Mouse (Mus musculus) urinary bladder, postnatal 14 days (tissue): ENCODE measurements around the gene Tfe3.
A peak's percentile ranks its signal among the peaks of the same experiment; 100 is the strongest.
"Not testable (repeated sequence)": the region's sequence is repeated elsewhere in the genome, so short reads cannot be mapped to it uniquely, and the experiment has no call there.

Experiments used
- DNase-seq: peaks from one replicate; pipeline ENCODE4 v3.0.0; 2021; ENCODE audit warnings: low spot score

Tfe3 gene

GRCm38 (mm10) chrX:7762137-7762920 lies at the start of gene Tfe3:
TSS of gene Tfe3 (plus strand) at chrX:7762560.
- peak; percentile 93 for DNase-seq

- not testable (repeated sequence) for DNase-seq
Observed at GRCm38 (mm10) chrX:7713764-7714134, 48.6 kb upstream of the Tfe3 start.

GRCm38 (mm10) chrX:7714135-7714899 lies 48.0 kb upstream of the Tfe3 start, which contains the start of gene Wdr45:
TSS of gene Wdr45 (plus strand) at chrX:7714333.
- DNase-seq = peak; percentile 92

GRCm38 (mm10) chrX:7716058-7716457 lies 46.3 kb upstream of the Tfe3 start:
- not testable (repeated sequence) for DNase-seq

- DNase-seq = peak; percentile 68
Observed at GRCm38 (mm10) chrX:7721514-7722281, 40.7 kb upstream of the Tfe3 start, which contains the start of gene Gm45208. TSS of gene Gm45208 (plus strand) at chrX:7722245.

GRCm38 (mm10) chrX:7722282-7722611 lies 40.1 kb upstream of the Tfe3 start:
- no peak for DNase-seq

- no peak for DNase-seq
Observed at GRCm38 (mm10) chrX:7722691-7723090, 39.7 kb upstream of the Tfe3 start.

GRCm38 (mm10) chrX:7724135-7724534 lies 38.2 kb upstream of the Tfe3 start:
- DNase-seq = no peak

- no peak for DNase-seq
Observed at GRCm38 (mm10) chrX:7725841-7726240, 36.5 kb upstream of the Tfe3 start.

GRCm38 (mm10) chrX:7727176-7727575 lies 35.2 kb upstream of the Tfe3 start:
- DNase-seq = no peak

- peak; percentile 81 for DNase-seq
Observed at GRCm38 (mm10) chrX:7728215-7728921, 34.0 kb upstream of the Tfe3 start, which contains the start of gene Praf2. TSS of gene Praf2 (plus strand) at chrX:7728439.

- DNase-seq = no peak
Observed at GRCm38 (mm10) chrX:7728922-7729265, 33.5 kb upstream of the Tfe3 start.

GRCm38 (mm10) chrX:7733571-7734156 lies 28.7 kb upstream of the Tfe3 start:
- DNase-seq = peak; percentile 76

- DNase-seq = peak; percentile 59
Observed at GRCm38 (mm10) chrX:7739336-7740081, 22.9 kb upstream of the Tfe3 start.

GRCm38 (mm10) chrX:7740082-7740819 lies 22.1 kb upstream of the Tfe3 start:
- peak; percentile 63 for DNase-seq

- DNase-seq = peak; percentile 16
Observed at GRCm38 (mm10) chrX:7741103-7741502, 21.3 kb upstream of the Tfe3 start.

GRCm38 (mm10) chrX:7743470-7743869 lies 18.9 kb upstream of the Tfe3 start:
- no peak for DNase-seq

- no peak for DNase-seq
Observed at GRCm38 (mm10) chrX:7744940-7745339, 17.4 kb upstream of the Tfe3 start.

GRCm38 (mm10) chrX:7745429-7745828 lies 16.9 kb upstream of the Tfe3 start:
- no peak for DNase-seq
